Mouse (Mus musculus) kidney, adult 11 months (tissue): ENCODE results near the gene Frrs1l.

Experiments used
- DNase-seq: peaks from one replicate; pipeline ENCODE4 v3.0.0; 2022

The Frrs1l gene

DNA sequence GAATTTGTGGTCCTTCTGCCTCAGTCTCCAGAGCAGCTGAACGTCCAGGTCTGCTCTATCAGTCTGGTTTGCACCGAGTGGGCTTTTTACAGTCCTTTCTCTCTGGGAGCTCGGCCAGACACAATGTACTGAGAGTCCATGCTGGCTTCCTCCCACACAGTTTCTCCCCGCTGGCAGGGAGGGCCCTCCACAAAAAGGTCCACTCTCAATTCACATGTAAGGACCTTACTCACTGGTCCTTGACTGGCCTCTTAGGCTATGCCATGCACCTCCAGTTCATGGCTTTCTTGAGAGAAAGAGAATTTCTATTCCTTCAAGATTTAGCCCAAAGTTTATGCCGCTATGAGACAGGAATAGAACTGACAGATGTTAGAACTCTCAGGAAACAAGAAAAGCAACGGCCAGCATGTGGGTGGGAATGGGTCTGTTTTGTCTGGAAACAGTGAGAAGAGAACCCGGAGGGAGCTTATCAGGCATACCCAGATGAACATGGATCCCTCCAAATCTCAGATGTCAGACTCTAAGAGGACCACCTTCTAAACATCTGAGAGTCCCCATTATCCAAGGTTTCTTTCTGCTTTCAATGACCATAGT lies 24.5 kb downstream of the Frrs1l start:
- no peak for DNase-seq

GRCm38 (mm10) chr4:56963687-56964086 lies 26.5 kb downstream of the Frrs1l start:
- DNase-seq: no peak

DNA sequence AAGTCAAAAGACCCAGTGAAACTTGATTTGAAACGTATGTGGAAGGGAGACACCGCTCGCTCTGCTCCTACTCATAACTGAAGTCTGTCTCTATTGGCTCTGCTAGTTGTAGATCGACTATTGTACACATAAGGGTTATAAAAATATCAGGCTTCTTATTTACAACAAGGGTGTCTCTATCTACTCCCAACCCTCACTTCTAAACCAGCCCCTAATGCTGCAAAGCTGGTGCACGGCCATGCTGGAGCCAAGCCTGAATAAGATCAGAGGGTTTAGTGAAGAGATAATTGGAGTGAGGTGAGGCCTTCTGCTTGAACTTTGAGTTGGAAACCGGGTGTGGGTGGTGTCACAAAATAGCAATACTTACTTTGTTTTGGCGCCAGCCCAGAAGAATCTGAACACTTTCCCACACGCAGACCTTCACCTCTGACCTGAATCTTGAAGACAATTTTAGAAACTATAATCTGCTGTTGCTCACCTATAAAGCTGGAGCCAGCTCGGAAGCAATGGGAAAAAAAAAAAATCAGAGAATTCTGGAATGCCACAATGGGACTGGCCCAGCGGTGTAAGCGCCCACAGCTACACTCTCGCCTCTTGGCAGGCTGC lies 28.8 kb downstream of the Frrs1l start:
- peak; percentile 44 for DNase-seq

- DNase-seq: no peak
Measured at GRCm38 (mm10) chr4:56957518-56957917, 32.7 kb downstream of the Frrs1l start.

GRCm38 (mm10) chr4:56953235-56953634 lies 37.0 kb downstream of the Frrs1l start:
- no peak for DNase-seq

DNA sequence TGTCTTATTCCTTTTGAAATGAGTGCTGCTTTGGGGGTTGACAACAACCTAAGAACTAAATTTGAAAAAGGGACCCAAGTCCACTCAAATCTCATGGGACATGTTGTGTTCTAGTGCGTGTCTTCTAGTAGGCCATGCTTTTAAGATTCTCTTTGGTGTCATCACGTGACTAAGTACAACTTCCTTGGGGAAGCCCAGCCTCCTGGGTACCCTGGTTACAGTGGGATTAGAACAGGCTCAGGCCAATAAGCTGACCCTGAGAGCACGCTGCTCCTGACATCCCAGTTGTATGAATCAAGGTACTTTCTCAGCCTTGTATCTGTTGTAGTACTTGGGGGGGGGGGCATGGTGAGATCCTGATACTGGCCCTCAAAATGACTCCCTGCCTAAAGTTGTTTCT lies 38.5 kb downstream of the Frrs1l start:
- DNase-seq: no peak

DNA sequence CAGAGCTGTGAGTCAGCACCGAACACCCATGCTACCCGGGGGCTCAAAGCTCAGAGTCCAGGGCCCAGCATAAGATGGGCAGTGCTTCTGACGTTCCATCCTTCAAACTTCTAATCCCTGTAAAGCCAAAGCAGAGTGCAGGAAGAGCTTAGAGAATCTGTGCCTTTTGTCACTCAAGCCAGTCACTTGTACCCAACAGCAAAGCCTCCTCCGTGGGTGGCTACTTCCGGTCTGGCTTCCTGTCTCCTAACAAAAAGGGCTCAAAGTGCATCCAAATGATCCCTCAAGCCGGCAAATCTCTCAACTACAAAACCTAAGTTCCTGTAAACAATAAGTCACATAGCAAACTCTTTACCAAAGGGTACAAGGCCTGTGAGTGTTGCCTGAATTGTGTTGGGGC lies 40.7 kb downstream of the Frrs1l start:
- DNase-seq: no peak

DNA sequence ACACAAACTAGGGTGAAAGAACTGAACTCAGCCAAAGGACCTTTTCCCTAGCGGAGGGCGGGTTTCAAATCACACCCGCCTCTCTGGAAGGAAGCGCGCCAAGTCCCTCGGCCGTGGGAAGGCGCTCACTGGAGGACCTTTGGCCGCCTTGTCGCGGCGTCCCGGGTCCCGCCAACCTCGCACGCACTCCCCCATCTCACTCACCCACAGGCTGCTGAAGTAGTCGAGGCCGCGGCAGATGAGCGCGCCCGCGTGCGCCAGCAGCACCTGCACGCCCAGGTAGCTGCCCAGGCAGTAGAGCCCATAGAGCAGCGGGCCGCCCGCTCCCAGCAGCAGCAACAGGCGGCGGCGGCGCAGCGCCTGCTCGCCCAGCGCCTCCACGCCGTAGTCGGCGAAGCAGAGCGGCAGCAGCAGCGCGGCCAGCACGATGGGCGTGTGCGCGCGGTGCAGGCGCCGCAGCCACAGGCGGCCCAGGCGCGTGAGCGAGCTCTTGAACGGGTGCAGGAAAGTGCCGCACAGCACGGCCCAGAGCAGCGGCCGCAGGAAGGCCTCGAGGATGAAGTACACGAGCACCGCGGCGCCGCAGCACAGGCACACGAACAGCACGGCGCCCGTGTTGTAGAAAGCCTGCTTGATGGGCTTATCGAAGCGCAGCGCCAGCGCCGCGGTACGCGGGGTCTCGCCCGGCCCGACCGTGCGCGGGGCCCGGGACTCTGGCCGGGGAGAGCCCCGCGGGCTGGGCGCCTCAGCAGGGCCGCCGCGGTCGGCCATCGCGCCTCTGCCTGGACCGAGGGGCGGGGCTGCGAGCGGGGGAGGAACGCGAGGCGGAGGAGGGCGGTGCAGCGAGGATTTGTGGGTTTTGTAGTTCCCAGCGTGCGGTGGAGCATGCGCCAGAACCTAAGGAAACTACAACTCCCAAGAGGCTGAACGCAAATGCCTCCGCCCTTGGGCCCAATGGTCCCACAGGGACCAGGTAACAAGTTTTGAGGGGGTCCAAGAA lies 43.2 kb downstream of the Frrs1l start, which contains the start of gene Tmem245:
Tmem245 (minus strand) TSS at position 797 of the 1,000 bp plus-strand sequence.
- DNase-seq: peak; percentile 94

- no peak for DNase-seq
Measured at GRCm38 (mm10) chr4:56946180-56946579, 44.0 kb downstream of the Frrs1l start.

GRCm38 (mm10) chr4:56944286-56944685 lies 45.9 kb downstream of the Frrs1l start:
- peak; percentile 59 for DNase-seq

GRCm38 (mm10) chr4:56943258-56943657 lies 46.9 kb downstream of the Frrs1l start:
- DNase-seq: no peak

DNA sequence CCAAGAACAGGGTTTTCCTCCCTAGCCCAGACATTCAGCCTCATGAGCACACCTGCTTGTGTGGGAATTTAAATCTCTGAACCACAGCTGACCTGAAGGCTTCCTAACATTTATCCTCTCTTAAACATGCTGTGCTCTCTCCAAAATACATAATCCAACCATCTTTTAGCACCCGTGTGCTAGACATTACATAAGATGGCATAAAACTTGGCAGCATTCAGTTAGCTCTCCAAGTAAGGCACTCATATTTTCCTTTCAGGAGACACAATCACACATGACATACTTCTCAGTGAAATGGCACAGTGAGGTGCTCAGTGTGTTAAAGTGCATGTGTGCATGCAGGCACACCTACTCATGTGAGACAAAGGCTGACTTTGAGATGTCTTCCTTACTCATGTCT lies 47.6 kb downstream of the Frrs1l start:
- no peak for DNase-seq

- no peak for DNase-seq
Measured at GRCm38 (mm10) chr4:56941481-56941880, 48.7 kb downstream of the Frrs1l start.

- peak; percentile 51 for DNase-seq
Measured at GRCm38 (mm10) chr4:56937136-56937535, 53.1 kb downstream of the Frrs1l start.

GRCm38 (mm10) chr4:56935327-56935726 lies 54.9 kb downstream of the Frrs1l start:
- DNase-seq: no peak

- DNase-seq: no peak
Measured at GRCm38 (mm10) chr4:56933154-56933553, 57.0 kb downstream of the Frrs1l start.

DNA sequence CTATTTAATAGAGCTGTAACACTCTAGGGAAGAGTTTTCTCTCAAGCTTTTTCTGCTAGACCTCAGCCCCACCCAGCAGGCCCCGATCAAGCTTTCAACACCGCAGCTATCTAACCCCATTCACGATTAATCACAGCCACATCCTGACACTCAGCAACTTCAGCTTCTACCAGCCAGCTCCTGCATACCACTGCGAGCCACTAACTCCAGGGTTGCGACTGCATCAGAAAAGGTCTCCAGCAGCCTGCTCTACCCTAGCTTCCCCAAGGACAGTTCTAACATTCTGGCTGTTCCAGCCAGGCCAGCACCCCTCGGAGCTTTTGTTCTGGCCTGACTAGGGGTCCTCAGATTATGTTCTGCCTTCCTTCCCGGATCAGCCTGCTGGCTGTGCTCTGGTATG lies 58.1 kb downstream of the Frrs1l start:
- DNase-seq: no peak

- DNase-seq: no peak
Measured at GRCm38 (mm10) chr4:56930312-56930711, 59.9 kb downstream of the Frrs1l start.

DNA sequence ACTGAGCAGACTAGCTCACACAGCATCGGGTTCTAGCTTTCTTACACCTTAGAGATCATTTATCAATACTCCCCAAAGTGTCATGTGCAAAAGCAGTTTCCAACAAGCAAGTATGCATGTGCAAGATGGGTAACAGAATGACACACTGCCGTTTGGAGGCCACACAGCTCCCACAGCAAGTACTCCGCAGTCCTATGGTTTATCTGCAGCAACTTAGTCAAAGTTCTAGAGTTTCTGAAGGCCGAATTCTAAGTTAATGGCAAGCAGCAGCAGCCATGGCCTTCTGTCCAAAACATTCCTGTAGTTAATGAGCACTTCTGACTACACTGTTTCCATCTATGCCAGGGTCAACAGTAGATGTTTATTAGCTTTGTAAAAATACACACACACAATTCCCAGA lies 63.2 kb downstream of the Frrs1l start:
- no peak for DNase-seq

DNA sequence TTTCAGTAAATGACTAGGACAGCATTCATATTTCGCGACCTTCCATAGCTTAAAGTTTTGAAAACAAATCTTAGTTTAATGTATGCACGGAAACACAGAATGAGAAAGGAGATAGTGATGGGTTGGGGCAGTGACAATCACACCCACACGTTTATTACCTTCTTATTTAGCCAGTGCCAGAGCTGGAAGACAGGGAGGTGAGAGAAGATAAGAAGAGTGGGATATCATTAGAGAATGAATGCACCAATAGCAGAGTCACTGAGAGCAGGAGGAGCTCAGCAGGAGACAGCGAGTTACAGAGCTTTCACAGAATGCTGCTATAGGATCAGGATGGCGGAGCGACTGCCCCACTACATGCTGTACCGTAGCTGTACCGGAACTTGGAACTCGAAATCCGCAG lies 68.0 kb downstream of the Frrs1l start:
- no peak for DNase-seq

- no peak for DNase-seq
Measured at GRCm38 (mm10) chr4:56915732-56916325, 74.4 kb downstream of the Frrs1l start.

DNA sequence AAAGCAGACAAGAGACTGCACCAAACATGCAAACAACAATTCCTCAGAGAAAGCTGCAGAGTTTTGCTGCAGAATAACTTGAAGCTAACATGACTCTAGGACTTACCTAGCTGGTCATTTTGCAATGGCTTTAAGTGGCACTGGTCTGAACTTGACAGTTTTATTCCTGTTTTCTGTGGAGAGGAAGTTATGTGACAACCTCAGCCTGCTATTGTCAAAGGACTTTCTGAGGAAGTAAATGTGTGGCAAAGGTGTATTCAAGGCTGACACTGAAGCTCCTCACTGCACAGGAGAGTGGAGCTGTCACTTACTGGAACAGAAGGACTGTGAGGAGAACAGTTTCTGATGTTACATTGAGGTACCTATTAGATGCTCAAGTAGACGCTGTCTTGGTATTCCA lies 75.4 kb downstream of the Frrs1l start:
- DNase-seq: no peak

DNA sequence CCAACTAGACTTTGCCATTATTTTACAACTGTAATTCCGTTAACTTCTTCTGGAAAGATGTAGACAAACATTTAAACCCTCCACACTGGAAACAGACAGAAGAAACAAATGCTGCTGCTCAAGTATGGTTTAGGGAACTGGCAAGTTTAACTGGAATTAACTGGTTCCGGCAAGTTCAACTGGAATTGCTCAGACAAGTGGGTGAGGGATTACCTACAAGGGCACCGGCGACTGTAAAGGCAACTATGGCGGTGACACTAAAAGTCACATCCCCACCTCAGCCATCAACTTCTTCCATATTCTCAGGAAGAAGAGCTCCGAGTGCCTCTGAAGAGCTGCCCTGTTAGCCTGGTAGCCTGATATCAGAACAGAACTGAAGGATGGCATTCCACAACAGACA lies 75.9 kb downstream of the Frrs1l start:
- no peak for DNase-seq
